Mouse (Mus musculus): ENCODE measurements around the gene Nmnat2.

GRCm38 (mm10) chr1:153059626-153060025, 104.8 kb downstream of the Nmnat2 start:
- TF ChIP-seq CTCF (IDR thresholded peaks at IDR 0.05; ENCODE audit: control insufficient read depth, insufficient read depth, insufficient replicate concordance, low read depth, low read length): no peak
- TF ChIP-seq POLR2A (IDR thresholded peaks at IDR 0.05; ENCODE audit: control insufficient read depth, low read depth, low read length): no peak

All from testis, adult 2 months (tissue).